ENCODE assay signal across 13 mouse cellular contexts in the genomic region with DNA sequence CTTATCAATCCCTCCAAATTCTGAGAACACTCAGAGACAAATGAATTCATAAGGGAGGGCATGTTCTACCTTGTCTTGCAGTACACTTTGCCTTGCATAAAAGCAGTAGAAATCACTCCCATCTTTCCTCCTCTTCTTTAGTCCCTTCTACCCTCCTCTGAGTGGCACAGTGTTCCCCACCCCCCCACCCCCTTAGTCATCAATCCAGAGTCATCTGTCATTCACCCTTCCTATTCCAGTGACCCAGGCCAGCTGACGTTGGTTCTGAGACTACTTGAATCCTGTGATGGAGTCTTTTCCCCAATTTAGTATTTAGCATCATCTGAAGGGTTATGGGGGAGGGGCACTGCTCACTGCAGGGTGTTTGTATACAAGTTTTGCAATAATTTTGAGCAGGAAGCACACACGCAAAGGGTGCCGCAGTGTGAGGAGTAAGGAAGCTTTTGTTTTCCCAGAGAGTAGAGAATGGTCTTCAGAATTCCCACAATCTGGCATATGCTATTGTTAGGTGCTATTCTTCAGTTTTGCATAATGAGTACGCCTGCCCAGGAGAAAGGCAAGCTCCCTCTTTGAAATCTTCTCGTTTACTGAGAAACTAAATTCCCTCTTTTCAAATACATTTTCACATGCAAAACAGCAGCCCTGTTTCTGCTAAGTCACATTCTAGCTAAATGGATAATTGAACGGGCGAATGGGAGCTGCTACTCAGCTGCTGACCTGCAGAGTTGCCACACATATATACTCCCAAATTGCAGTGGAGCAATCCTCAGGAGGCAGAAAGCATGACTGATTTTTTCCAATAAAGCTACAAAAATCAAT.
DNase-seq lines count a peak whose midpoint lies in the region; ATAC-seq and TF ChIP-seq lines count a peak whose summit lies in the region.
"Had no signal": no experiment of that assay in that cellular context is flagged by ENCODE, and none has a peak within 500 bp of the region (broad histone marks: within the 10 kb centered on the region; RNA-seq: fewer than 3 reads in every experiment).

No protein-coding gene starts in this region.

- TF ChIP-seq EP300 in heart, adult 2 months (IDR thresholded peaks at IDR 0.05; ENCODE audit: insufficient read depth, low read depth, low read length), result no peak

- 7% methylated on average over 7 of the region's 7 CpGs for WGBS in forebrain, postnatal 0 days
- 28% methylated on average over 7 of the region's 7 CpGs for WGBS in midbrain, embryonic 11.5 days
- 64% methylated on average over 7 of the region's 7 CpGs for WGBS in heart, adult 2 months

- TF ChIP-seq CTCF in forebrain, postnatal 0 days (IDR thresholded peaks at IDR 0.05; ENCODE audit: low read depth), result no peak
- no peak for TF ChIP-seq CTCF in heart, adult 2 months (IDR thresholded peaks at IDR 0.05)

- H3K27ac ChIP-seq in forebrain, postnatal 0 days (ENCODE audit: low read depth, low read length), result peak overlapping the region; percentile 15; the same call in 1 of the 2 replicates
- peak overlapping the region; percentile 41; the same call in 1 of the 2 replicates for H3K27ac ChIP-seq in midbrain, embryonic 11.5 days (ENCODE audit: low read depth, low read length)
- no peak overlapping the region for H3K27ac ChIP-seq in heart, adult 2 months
- H3K27ac ChIP-seq: embryonic facial prominence, embryonic 13.5 days; stomach, embryonic 15.5 days had no signal

- intact Hi-C loops in heart, adult 2 months (cut with DNase I), result no loop called here

- H3K36me3 ChIP-seq in forebrain, postnatal 0 days (ENCODE audit: insufficient read depth), result no peaks in the 10 kb centered on the region
- H3K36me3 ChIP-seq in midbrain, embryonic 11.5 days (ENCODE audit: control insufficient read depth, insufficient read depth, low read length), result no peaks in the 10 kb centered on the region
- peaks cover 3% of the 10 kb centered on the region; the same call in 1 of the 2 replicates for H3K36me3 ChIP-seq in heart, adult 2 months (ENCODE audit: control insufficient read depth, insufficient read depth, low read length)
- H3K36me3 ChIP-seq: embryonic facial prominence, embryonic 13.5 days; stomach, embryonic 15.5 days had no signal

- H3K79me2 ChIP-seq in heart, adult 2 months (replicated peaks; ENCODE audit: control insufficient read depth, insufficient read depth, low read length), result no peaks in the 10 kb centered on the region

- no peaks in the 10 kb centered on the region for H3K27me3 ChIP-seq in forebrain, postnatal 0 days (ENCODE audit: insufficient read depth, low read length)
- H3K27me3 ChIP-seq in midbrain, embryonic 11.5 days (ENCODE audit: control insufficient read depth, insufficient read depth, low read length), result no peaks in the 10 kb centered on the region; the same call in 1 of the 2 replicates
- no peaks in the 10 kb centered on the region for H3K27me3 ChIP-seq in heart, adult 2 months (ENCODE audit: control insufficient read depth, insufficient read depth, low read length)
- H3K27me3 ChIP-seq: embryonic facial prominence, embryonic 13.5 days; stomach, embryonic 15.5 days had no signal

- 0 out of 2 replicates have a peak overlapping the region, but pooled peaks have one; percentile 14 for H3K9ac ChIP-seq in forebrain, postnatal 0 days
- no peak overlapping the region for H3K9ac ChIP-seq in midbrain, embryonic 11.5 days (ENCODE audit: low read length)
- H3K9ac ChIP-seq in heart, adult 2 months (ENCODE audit: low read depth, low read length), result no peak overlapping the region
- H3K9ac ChIP-seq: embryonic facial prominence, embryonic 13.5 days; stomach, embryonic 15.5 days had no signal

- TF ChIP-seq POLR2A in heart, adult 2 months (IDR thresholded peaks at IDR 0.05; ENCODE audit: insufficient read depth, low read depth, low read length), result no peak

- DNase-seq in layer of hippocampus, adult 9-11 months, result peak; percentile 21
- no peak for DNase-seq in layer of hippocampus, adult 18-20 months (ENCODE audit: low spot score in 2 of 2)
- DNase-seq in forebrain, postnatal 0 days, result no peak
- peak; percentile 86 for DNase-seq in midbrain, embryonic 11.5 days (ENCODE audit: low spot score, missing footprints)
- DNase-seq in cerebellum, adult 11 months, result no peak
- no peak for DNase-seq in cerebellum, adult 18-20 months
- DNase-seq in heart, adult 2 months, result no peak
- DNase-seq: adrenal gland, postnatal 14 days; B cell, adult 2 months; thymus, postnatal 25 days had no signal

- H3K4me2 ChIP-seq in forebrain, postnatal 0 days (ENCODE audit: low read depth), result no peak overlapping the region
- no peak overlapping the region for H3K4me2 ChIP-seq in midbrain, embryonic 11.5 days
- H3K4me2 ChIP-seq: embryonic facial prominence, embryonic 13.5 days; liver, embryonic 11.5 days; stomach, embryonic 15.5 days had no signal

- H3K9me3 ChIP-seq in forebrain, postnatal 0 days (ENCODE audit: low read length), result no peaks in the 10 kb centered on the region
- no peaks in the 10 kb centered on the region for H3K9me3 ChIP-seq in midbrain, embryonic 11.5 days (ENCODE audit: control insufficient read depth, low read length)
- H3K9me3 ChIP-seq: embryonic facial prominence, embryonic 13.5 days; stomach, embryonic 15.5 days had no signal

- no peak; the same call in 1 of the 2 replicates for ATAC-seq in forebrain, postnatal 0 days
- peak; percentile 84 for ATAC-seq in midbrain, embryonic 11.5 days (ENCODE audit: low FRiP score)

- no peak overlapping the region for H3K4me3 ChIP-seq in forebrain, postnatal 0 days (ENCODE audit: low read depth, low read length)
- no peak overlapping the region for H3K4me3 ChIP-seq in midbrain, embryonic 11.5 days (ENCODE audit: low read depth, low read length)
- no peak overlapping the region for H3K4me3 ChIP-seq in heart, adult 2 months
- H3K4me3 ChIP-seq: embryonic facial prominence, embryonic 13.5 days; stomach, embryonic 15.5 days had no signal

- peaks cover 20% of the 10 kb centered on the region for H3K4me1 ChIP-seq in forebrain, postnatal 0 days (ENCODE audit: insufficient read depth)
- peaks cover 20% of the 10 kb centered on the region for H3K4me1 ChIP-seq in midbrain, embryonic 11.5 days (ENCODE audit: control insufficient read depth, insufficient read depth, low read length)
- H3K4me1 ChIP-seq in heart, adult 2 months (ENCODE audit: control insufficient read depth, insufficient read depth, low read length), result no peaks in the 10 kb centered on the region; the same call in 1 of the 2 replicates
- H3K4me1 ChIP-seq: stomach, embryonic 15.5 days had no signal

Comparison
In these comparisons a context has a peak if more than half of its experiments do, and no peak if none do; other contexts are left out.
1. DNase-seq: peak in layer of hippocampus, adult 9-11 months (single experiment) and midbrain, embryonic 11.5 days (single experiment); none in layer of hippocampus, adult 18-20 months (0 of 2), forebrain, postnatal 0 days (single experiment), cerebellum, adult 11 months (single experiment), cerebellum, adult 18-20 months (0 of 2) and heart, adult 2 months (0 of 2).